Mouse (Mus musculus) bone marrow, adult 2 months (tissue): ENCODE measurements around the gene Gpc3.

Experiments
- CTCF ChIP-seq: fragments of 200-500 bp; IDR thresholded peaks from 2 replicates; pipeline ENCODE4 v1.5.1; 2011; ENCODE audit warnings: low read length, control low read depth; ENCODE audit not compliant: control insufficient read depth, insufficient read depth
- POLR2A ChIP-seq: fragments of 200-500 bp; IDR thresholded peaks from 2 replicates; pipeline ENCODE4 v1.6.1; 2011; ENCODE audit warnings: low read depth, mild to moderate bottlenecking, control low read depth, low read length, borderline replicate concordance; ENCODE audit not compliant: control insufficient read depth

DNA sequence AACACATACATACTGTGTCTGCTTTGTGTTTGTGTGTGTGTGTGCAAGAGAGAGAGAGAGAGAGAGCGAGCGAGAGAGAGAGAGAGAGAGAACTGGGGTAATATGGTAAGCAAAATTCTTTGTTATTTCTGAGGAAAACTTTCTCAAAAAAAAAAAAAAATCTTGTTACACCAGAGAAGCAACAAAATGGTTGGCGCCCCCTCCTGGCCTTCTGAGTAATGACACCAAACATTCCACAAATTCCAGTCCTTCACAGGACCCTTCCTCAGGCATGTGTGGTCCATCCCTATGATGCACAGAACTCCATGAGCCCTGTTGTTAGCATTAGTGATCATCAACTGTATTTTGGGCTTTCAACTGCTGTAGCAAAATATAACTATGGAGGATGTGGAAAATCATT lies 172.0 kb downstream of the Gpc3 start:
- TF ChIP-seq POLR2A, result no peak
- TF ChIP-seq CTCF, result no peak
